In the genomic region with DNA sequence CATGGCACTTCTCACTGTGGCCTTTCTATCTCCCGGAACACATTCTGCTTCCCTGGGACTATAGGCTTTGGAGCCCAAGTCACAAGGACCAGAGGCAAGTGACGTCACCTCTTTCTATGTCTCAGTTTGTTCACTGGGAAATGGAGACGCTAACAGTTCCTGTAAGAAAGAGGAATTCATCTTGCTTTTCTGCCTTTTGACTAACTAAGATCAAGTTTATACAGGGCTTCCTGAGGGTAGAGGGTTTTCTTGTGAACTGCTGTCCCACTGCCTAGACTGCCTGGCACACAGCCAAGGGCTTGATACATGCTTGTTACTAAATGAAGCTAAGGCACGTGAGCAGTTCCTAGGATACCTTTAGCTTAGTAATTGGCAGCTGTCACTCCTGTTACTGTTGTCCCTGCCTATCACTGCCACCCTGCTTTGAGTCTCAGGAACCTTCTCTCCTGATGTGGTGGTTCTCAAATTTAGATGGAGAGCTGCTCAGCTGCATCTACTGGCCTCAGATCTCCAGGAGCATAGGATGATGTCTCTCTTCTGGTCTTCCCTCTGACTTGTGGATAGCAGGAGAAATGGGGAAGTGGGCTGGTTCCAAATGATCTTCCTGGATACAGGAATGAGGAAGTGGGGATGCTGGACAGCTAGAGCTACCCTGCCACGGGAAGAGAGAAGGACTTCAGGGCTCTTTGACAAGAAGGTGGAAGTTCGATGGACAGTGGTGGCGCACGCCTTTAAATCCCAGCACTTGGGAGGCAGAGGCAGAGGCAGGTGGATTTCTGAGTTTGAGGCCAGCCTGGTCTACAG, we compare ENCODE assay signal across 8 mouse cellular contexts. TPM values are rescaled to one million over a fixed set of nuclear protein-coding genes. Genes with fewer than 3 reads are reported as not detected.
DNase-seq lines count a peak whose midpoint lies in the region; ATAC-seq and TF ChIP-seq lines count a peak whose summit lies in the region.

No protein-coding gene starts in this region.

- TF ChIP-seq POLR2A in bone marrow, adult 2 months (IDR thresholded peaks at IDR 0.05; ENCODE audit: borderline replicate concordance, control insufficient read depth, low read depth, low read length): no peak

- H3K9me3 ChIP-seq in kidney, postnatal 0 days (replicated peaks; ENCODE audit: low read length): no peaks in the 10 kb centered on the region
- no peaks in the 10 kb centered on the region for H3K9me3 ChIP-seq in heart, embryonic 13.5 days
- H3K9me3 ChIP-seq in intestine, postnatal 0 days (ENCODE audit: control insufficient read depth): no peaks in the 10 kb centered on the region

- H3K36me3 ChIP-seq in kidney, postnatal 0 days (ENCODE audit: insufficient read depth, low read length): 0 out of 2 replicates have a peak, but pooled peaks cover 12% of the 10 kb centered on the region
- peaks cover 25% of the 10 kb centered on the region for H3K36me3 ChIP-seq in heart, embryonic 13.5 days
- peaks cover 13% of the 10 kb centered on the region; the same call in 1 of the 2 replicates for H3K36me3 ChIP-seq in intestine, postnatal 0 days (ENCODE audit: control insufficient read depth, insufficient read depth)

- no peak for ATAC-seq in kidney, postnatal 0 days (replicated peaks; ENCODE audit: low FRiP score, low read depth)
- no peak for ATAC-seq in heart, embryonic 13.5 days (ENCODE audit: extremely low read depth, insufficient number of reproducible peaks, low FRiP score, low TSS enrichment)
- no peak for ATAC-seq in intestine, postnatal 0 days

- no peak overlapping the region for H3K4me3 ChIP-seq in kidney, postnatal 0 days (replicated peaks; ENCODE audit: low read depth, low read length)
- H3K4me3 ChIP-seq in bone marrow, adult 2 months (replicated peaks; ENCODE audit: control insufficient read depth, low read depth, low read length): no peak overlapping the region
- no peak overlapping the region; the same call in 1 of the 2 replicates for H3K4me3 ChIP-seq in heart, embryonic 13.5 days
- no peak overlapping the region for H3K4me3 ChIP-seq in intestine, postnatal 0 days (ENCODE audit: low read depth, low read length)

- peak; percentile 39 for DNase-seq in kidney, postnatal 0 days (ENCODE audit: low spot score)
- no peak for DNase-seq in kidney, adult 18-20 months
- DNase-seq in lung, postnatal 36 days: peak; percentile 61
- DNase-seq in layer of hippocampus, adult 8-10 months (ENCODE audit: low spot score in 2 of 2): no peak
- no peak for DNase-seq in layer of hippocampus, postnatal 36 days

- TF ChIP-seq CTCF in kidney, postnatal 0 days (IDR thresholded peaks at IDR 0.05; ENCODE audit: low read depth): no peak
- TF ChIP-seq CTCF in bone marrow, adult 2 months (IDR thresholded peaks at IDR 0.05; ENCODE audit: control insufficient read depth, insufficient read depth, low read length): no peak
- TF ChIP-seq CTCF in intestine, postnatal 0 days (IDR thresholded peaks at IDR 0.05; ENCODE audit: low read depth): no peak

- H3K9ac ChIP-seq in kidney, postnatal 0 days (ENCODE audit: low read depth, low read length): no peak overlapping the region
- peak overlapping the region; percentile 45; the same call in 1 of the 2 replicates for H3K9ac ChIP-seq in heart, embryonic 13.5 days
- no peak overlapping the region for H3K9ac ChIP-seq in intestine, postnatal 0 days (ENCODE audit: low read depth, low read length)

- peaks cover 8% of the 10 kb centered on the region for H3K4me1 ChIP-seq in kidney, postnatal 0 days (replicated peaks; ENCODE audit: insufficient read depth, low read length)
- peaks cover 15% of the 10 kb centered on the region for H3K4me1 ChIP-seq in bone marrow, adult 2 months (ENCODE audit: control insufficient read depth, insufficient read depth, low read length)
- H3K4me1 ChIP-seq in heart, embryonic 13.5 days: peaks cover 56% of the 10 kb centered on the region
- peaks cover 15% of the 10 kb centered on the region for H3K4me1 ChIP-seq in intestine, postnatal 0 days (replicated peaks; ENCODE audit: control insufficient read depth, insufficient read depth, low read length)

- H3K4me2 ChIP-seq in kidney, postnatal 0 days (ENCODE audit: low read length): no peak overlapping the region
- H3K4me2 ChIP-seq in heart, embryonic 13.5 days: peak overlapping the region; percentile 41
- H3K4me2 ChIP-seq in intestine, postnatal 0 days (replicated peaks; ENCODE audit: low read depth): no peak overlapping the region

- WGBS in kidney, postnatal 0 days: 74% methylated on average over 8 of the region's 8 CpGs
- 32% methylated on average over 8 of the region's 8 CpGs for WGBS in bone marrow, adult 2 months
- WGBS in heart, embryonic 13.5 days: 40% methylated on average over 8 of the region's 8 CpGs
- WGBS in intestine, postnatal 0 days: 63% methylated on average over 8 of the region's 8 CpGs

- no peaks in the 10 kb centered on the region for H3K27me3 ChIP-seq in kidney, postnatal 0 days (ENCODE audit: insufficient read depth, low read length)
- no peaks in the 10 kb centered on the region for H3K27me3 ChIP-seq in heart, embryonic 13.5 days (replicated peaks)
- H3K27me3 ChIP-seq in intestine, postnatal 0 days (replicated peaks; ENCODE audit: control insufficient read depth, insufficient read depth, low read length): no peaks in the 10 kb centered on the region

- H3K27ac ChIP-seq in kidney, postnatal 0 days: no peak overlapping the region
- peak overlapping the region; percentile 59; the same call in 1 of the 2 replicates for H3K27ac ChIP-seq in bone marrow, adult 2 months (ENCODE audit: control insufficient read depth, insufficient read depth, low read depth, low read length, poor library complexity)
- peak overlapping the region; percentile 90 for H3K27ac ChIP-seq in heart, embryonic 13.5 days (replicated peaks)
- H3K27ac ChIP-seq in intestine, postnatal 0 days (ENCODE audit: low read depth, low read length): no peak overlapping the region

RNA-seq across cellular contexts. Expression of a gene that starts 4.2 kb away (rescaled TPM):
- polyA plus RNA-seq in kidney, postnatal 0 days (2015; fragmentation: Nextera tagmentation; extraction: Ambion mirVana): 13.4 and 14.6 TPM in 2 replicates
- polyA plus RNA-seq in bone marrow, adult 2 months (2011; ENCODE audit: insufficient read depth, insufficient read length, low replicate concordance, missing spikeins): 25.7 and 55.0 TPM in 2 replicates
- polyA plus RNA-seq in heart, embryonic 13.5 days (2015; fragmentation: Nextera tagmentation; extraction: Ambion mirVana): 10.7 and 11.9 TPM in 2 replicates
- polyA plus RNA-seq in intestine, postnatal 0 days (2015; fragmentation: Nextera tagmentation; extraction: Ambion mirVana): 6.6 and 6.7 TPM in 2 replicates
- total RNA-seq in layer of hippocampus, adult 8-10 months (2022): 10 to 100 TPM; 13.4 to 21.0 (median 14.2) TPM
- total RNA-seq in layer of hippocampus, postnatal 36 days (2021): 10 to 100 TPM in 1 of 2 experiments, 1 to 10 TPM in 1; 9.8 to 10.9 TPM

RNA-seq across cellular contexts. Expression of a gene that starts 11.4 kb away (rescaled TPM):
- 3.5 and 4.8 TPM in 2 replicates for polyA plus RNA-seq in kidney, postnatal 0 days (2015; fragmentation: Nextera tagmentation; extraction: Ambion mirVana)
- 16.5 and 29.8 TPM in 2 replicates for polyA plus RNA-seq in bone marrow, adult 2 months (2011; ENCODE audit: insufficient read depth, insufficient read length, low replicate concordance, missing spikeins)
- 10.3 and 11.8 TPM in 2 replicates for polyA plus RNA-seq in heart, embryonic 13.5 days (2015; fragmentation: Nextera tagmentation; extraction: Ambion mirVana)
- 1.2 and 1.8 TPM in 2 replicates for polyA plus RNA-seq in intestine, postnatal 0 days (2015; fragmentation: Nextera tagmentation; extraction: Ambion mirVana)
- total RNA-seq in layer of hippocampus, adult 8-10 months (2022): under 1 TPM; 0.09 to 0.24 (median 0.16) TPM
- total RNA-seq in layer of hippocampus, postnatal 36 days (2021): under 1 TPM; 0.12 to 0.25 TPM

RNA-seq across cellular contexts. Expression of a gene that starts 53.9 kb away (rescaled TPM):
- polyA plus RNA-seq in kidney, postnatal 0 days (2015; fragmentation: Nextera tagmentation; extraction: Ambion mirVana): 38.6 and 39.2 TPM in 2 replicates
- 32.3 and 68.4 TPM in 2 replicates for polyA plus RNA-seq in bone marrow, adult 2 months (2011; ENCODE audit: insufficient read depth, insufficient read length, low replicate concordance, missing spikeins)
- polyA plus RNA-seq in heart, embryonic 13.5 days (2015; fragmentation: Nextera tagmentation; extraction: Ambion mirVana): 106 and 109 TPM in 2 replicates
- polyA plus RNA-seq in intestine, postnatal 0 days (2015; fragmentation: Nextera tagmentation; extraction: Ambion mirVana): 21.4 and 22.1 TPM in 2 replicates
- 1 to 10 TPM; 3.7 to 5.4 (median 4.6) TPM for total RNA-seq in layer of hippocampus, adult 8-10 months (2022)
- total RNA-seq in layer of hippocampus, postnatal 36 days (2021): 1 to 10 TPM; 3.2 to 4.0 TPM

RNA-seq across cellular contexts. Expression of a gene that starts 55.6 kb away (rescaled TPM):
- polyA plus RNA-seq in kidney, postnatal 0 days (2015; fragmentation: Nextera tagmentation; extraction: Ambion mirVana): 0.14 TPM in 1 of 2 replicates, not detected in the other
- polyA plus RNA-seq in bone marrow, adult 2 months (2011; ENCODE audit: insufficient read depth, insufficient read length, low replicate concordance, missing spikeins): 1.2 TPM in 1 of 2 replicates, not detected in the other
- not detected in 2 replicates for polyA plus RNA-seq in heart, embryonic 13.5 days (2015; fragmentation: Nextera tagmentation; extraction: Ambion mirVana)
- polyA plus RNA-seq in intestine, postnatal 0 days (2015; fragmentation: Nextera tagmentation; extraction: Ambion mirVana): not detected in 2 replicates
- total RNA-seq in layer of hippocampus, adult 8-10 months (2022): 1 to 10 TPM; 2.2 to 3.4 (median 2.8) TPM
- total RNA-seq in layer of hippocampus, postnatal 36 days (2021): 1 to 10 TPM; 2.9 to 3.5 TPM

Comparison
In these comparisons a context has a peak if more than half of its experiments do, and no peak if none do; other contexts are left out.
1. DNase-seq: peak in kidney, postnatal 0 days (single experiment) and lung, postnatal 36 days (single experiment); none in kidney, adult 18-20 months (single experiment), layer of hippocampus, adult 8-10 months (0 of 2) and layer of hippocampus, postnatal 36 days (0 of 2).
2. H3K27ac ChIP-seq: peak in bone marrow, adult 2 months (single experiment) and heart, embryonic 13.5 days (single experiment); none in kidney, postnatal 0 days (single experiment) and intestine, postnatal 0 days (single experiment).